Mouse (Mus musculus) lung, postnatal 25 days (tissue): Measurements from ENCODE around the gene Gm20458.

Source experiments
- DNase-seq: peaks from one replicate; pipeline ENCODE4 v3.0.0; 2022; ENCODE audit warnings: low spot score

The Gm20458 gene

DNA sequence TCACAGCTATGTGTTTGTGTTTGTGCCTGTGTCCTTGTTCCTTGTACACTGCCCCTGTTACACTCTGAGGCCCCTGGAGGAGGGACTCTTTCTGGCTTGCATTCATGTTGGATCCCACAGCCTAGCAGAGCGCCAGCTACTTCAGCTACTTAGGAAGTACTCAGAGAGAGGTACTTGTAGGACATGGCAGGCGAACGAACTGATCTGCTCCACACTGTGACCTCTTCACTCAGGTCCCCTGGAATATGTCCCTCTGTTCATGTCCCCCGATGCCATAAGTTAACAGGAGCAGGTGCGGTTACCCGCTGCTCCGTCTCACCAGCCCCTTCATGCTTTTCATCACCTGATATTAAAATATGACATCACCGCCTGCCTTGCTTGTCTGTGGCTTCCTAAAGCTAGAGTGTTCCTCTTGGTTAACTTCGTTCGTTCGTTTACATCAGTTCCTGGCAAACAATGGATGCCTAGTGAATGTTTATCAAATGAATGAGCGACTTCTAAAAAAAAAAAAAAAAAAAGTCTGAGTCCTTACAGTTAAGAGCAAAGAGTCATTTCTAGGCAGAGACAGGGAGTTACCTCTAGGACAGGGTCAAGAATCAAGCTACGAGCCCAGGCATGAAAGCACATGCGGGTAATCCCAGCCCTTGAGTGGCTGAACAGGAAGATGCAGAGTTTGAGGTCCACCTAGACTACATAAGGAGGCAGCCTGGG is 7.6 kb upstream of the Gm20458 start:
- DNase-seq, result peak; percentile 37

GRCm38 (mm10) chr2:164453887-164454500 is 6.8 kb upstream of the Gm20458 start:
- no peak for DNase-seq

GRCm38 (mm10) chr2:164454846-164455245 is 5.9 kb upstream of the Gm20458 start:
- DNase-seq, result peak; percentile 92

GRCm38 (mm10) chr2:164455421-164456190 is 5.2 kb upstream of the Gm20458 start:
- peak; percentile 65 for DNase-seq

DNA sequence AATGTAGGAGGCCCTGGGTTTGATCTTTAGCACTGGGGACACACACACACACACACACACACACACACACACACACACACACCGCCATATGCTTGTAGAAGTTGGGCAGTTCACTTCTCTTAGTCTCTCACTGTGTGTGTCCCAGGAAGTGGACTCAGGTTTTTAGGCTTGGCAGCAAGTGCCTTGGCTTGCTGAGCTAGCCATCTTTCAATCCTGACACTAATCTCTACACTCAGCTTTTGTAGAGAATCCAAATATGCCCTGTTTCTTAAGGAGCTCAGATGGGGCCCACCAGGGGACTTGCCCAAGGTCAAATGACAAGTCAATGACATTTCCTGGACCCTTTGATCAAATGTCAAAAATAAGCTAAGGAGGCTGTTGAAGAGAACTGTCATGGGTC is 4.4 kb upstream of the Gm20458 start:
- no peak for DNase-seq

GRCm38 (mm10) chr2:164456864-164457300 is 3.9 kb upstream of the Gm20458 start, which contains the start of gene Sys1:
Gene Sys1, plus strand, starts transcription at chr2:164456964.
- DNase-seq, result no peak

GRCm38 (mm10) chr2:164457942-164458341 is 2.8 kb upstream of the Gm20458 start:
- peak; percentile 89 for DNase-seq

DNA sequence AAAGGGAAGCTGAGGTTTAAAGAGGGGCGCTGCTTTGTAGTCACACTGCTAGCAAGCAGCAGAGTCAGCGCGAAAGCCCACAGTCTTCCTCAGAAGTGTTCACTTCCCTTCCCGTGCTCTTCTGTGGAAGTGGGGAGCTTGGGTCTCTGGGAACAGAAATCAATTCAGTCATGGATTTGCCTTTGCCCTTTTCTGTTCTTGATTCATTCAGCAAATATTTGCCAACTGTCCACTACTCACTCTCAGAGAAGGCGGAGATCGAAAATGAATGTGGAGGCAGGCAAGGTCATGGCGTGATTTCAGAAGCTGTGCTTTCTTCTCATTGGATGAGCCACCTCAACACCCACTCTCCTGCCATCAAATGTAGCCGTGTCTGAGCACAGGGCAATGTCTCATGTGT is 2.2 kb upstream of the Gm20458 start:
- peak; percentile 57 for DNase-seq

GRCm38 (mm10) chr2:164465161-164465560 is 4.4 kb downstream of the Gm20458 start:
- DNase-seq, result no peak

DNA sequence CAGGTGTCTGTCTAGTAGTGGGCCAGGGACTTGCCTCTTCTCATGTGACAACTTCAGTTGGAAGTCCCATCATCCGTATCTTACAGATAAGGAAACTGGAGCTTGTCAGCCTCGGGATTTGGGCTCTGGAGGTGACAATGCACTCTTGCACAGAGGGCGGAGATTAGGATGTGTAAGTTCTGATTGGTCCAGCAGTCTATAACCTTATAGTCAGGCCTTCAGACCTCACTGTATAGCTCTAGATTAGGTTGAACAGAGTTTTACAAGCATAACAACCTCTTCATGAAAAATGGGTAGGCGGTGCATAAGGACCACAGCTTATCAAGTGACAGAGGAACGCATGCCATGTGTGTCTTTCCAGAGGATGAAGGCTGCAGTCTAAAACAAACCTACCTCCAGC is 6.0 kb downstream of the Gm20458 start:
- DNase-seq, result no peak

GRCm38 (mm10) chr2:164470254-164470653 is 9.5 kb downstream of the Gm20458 start:
- peak; percentile 77 for DNase-seq

DNA sequence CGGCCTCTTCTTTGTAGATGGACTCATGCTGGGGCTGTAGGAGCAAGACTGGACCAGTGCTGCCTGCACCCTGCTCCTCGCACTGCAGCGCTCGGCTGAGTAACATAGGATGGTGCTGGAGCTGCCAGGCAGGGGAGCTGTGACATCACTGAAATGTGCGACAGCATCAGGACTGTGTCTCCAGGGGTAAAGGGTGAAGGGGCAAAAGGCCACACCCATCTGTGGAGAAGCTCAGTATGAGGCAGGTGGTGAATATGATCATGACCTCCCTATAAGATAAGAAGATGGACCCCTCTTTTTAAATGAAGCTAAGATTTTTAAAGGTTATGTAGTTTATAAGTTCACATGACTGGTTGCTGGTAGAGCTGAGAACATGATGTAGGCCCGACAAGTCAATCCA is 12.9 kb downstream of the Gm20458 start, which contains the start of gene Trp53tg5:
Trp53tg5 (minus strand) TSS at position 101 of the 400 bp plus-strand sequence.
- DNase-seq, result no peak

- DNase-seq, result peak; percentile 41
Observed at GRCm38 (mm10) chr2:164485681-164486257, 25.0 kb downstream of the Gm20458 start, which contains the start of gene Dbndd2. Gene Dbndd2, plus strand, starts transcription at chr2:164486106.

- peak; percentile 60 for DNase-seq
Observed at GRCm38 (mm10) chr2:164486258-164487114, 25.7 kb downstream of the Gm20458 start.

DNA sequence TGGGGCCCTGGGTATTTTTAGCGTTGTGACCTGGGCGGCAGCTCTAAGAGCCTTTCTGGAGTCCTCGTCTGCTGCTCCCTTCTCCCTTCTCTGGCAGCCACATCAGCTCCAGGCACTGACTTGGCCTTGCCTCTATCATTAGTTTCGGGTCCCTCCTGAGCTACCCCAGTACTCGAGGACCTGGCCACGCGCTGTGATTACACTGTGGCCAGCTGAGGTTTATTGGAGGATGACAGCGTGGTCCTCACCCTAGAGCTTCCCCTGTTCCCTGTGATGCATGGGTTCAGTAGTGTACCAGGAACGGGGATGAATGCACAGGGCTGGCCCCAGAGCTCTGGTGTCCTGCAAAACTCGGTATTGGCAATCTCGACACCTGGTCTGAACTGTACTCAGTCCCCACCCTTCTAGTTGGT is 26.4 kb downstream of the Gm20458 start:
- DNase-seq, result no peak

- no peak for DNase-seq
Observed at GRCm38 (mm10) chr2:164487812-164488211, 27.0 kb downstream of the Gm20458 start.

- DNase-seq, result no peak
Observed at GRCm38 (mm10) chr2:164494126-164494525, 33.4 kb downstream of the Gm20458 start.

DNA sequence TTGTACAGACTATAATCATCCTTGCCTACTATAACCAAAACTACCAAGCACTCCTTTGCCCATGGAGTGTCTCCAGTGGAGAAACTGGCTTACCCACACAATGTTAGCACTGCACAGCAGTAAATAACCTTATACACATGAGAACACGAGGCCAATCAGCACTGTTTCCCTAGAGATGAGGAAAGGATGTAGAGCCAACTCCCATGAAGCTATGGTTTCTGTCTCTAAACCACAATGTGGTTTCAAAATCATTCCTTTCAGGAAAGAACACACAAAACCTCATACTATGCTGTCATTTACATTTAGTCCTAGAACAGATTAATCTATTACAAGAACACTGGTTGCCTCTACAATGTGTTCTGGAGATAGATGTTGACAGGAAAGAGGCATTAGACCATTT is 35.6 kb downstream of the Gm20458 start:
- no peak for DNase-seq

DNA sequence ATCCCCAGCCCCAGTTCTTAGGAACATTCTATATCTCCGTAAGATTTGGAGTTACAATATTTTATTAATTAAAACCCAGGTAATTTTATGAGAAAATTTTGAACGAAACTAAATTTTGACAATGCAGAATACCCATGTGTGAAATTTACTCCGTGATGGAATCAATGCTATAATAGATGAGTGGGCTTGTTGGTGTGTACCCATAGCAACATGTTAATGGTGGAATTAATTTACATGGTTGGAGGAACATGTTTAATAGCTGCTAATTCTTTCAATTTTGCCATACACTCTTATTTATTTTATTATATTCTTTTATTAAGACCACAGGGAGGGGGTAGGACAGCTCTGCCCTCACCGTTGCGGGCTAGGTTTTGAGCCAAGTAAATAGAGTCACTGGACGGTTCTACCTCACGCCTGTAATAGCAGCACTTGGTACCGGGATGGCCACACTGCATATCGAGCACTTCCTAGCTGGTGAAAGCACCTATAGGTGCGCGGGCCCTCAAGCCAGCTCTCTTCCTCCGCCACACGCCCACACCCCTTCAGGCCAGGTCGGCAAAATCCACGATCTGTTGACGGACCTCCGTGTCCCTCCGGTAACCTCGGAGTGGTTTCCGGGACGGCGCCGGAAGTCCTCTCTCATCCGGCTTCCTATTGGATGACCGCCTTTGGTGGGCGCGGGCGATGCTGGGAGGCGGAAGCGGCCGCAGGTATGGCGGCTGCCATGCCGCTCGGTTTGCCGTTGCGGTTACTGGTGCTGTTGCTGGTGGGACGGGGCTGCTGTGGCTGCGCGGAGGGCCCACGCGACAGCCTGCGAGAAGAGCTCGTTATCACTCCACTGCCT is 36.3 kb downstream of the Gm20458 start, which contains the start of gene Pigt:
Pigt (plus strand) TSS at position 674 of the 844 bp plus-strand sequence.
- peak; percentile 89 for DNase-seq

- no peak for DNase-seq
Observed at GRCm38 (mm10) chr2:164497691-164498268, 37.0 kb downstream of the Gm20458 start.
